ENCODE assay signal across 9 mouse cellular contexts in the genomic region with DNA sequence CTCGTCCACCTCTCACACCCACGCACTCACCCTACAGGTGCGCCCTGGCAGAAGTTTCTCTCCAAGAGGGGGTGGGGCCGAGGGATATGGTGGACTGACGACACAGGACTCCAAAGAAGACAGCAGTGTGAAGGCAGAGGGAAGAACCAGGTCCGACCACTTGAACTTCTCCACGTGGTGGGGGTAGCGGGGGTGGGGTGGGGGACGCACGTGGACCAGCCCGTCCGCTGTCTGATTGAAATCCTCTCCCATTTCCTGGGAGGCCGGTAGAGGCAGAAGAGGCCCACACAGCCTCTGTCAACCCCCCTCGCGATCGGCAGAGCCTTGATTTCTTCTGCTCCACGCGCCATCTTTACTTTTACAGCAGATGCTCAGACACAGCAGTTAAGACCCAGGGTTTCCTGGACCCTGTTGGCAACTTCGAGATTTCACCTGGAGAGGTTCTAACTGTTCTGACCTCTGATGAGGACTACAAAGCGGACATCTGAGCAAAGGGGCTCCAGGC. TPM values are rescaled to one million over a fixed set of nuclear protein-coding genes. Genes with fewer than 3 reads are reported as not detected.
DNase-seq lines count a peak whose midpoint lies in the region; ATAC-seq and TF ChIP-seq lines count a peak whose summit lies in the region.
"Had no signal": no experiment of that assay in that cellular context is flagged by ENCODE, and none has a peak within 500 bp of the region (broad histone marks: within the 10 kb centered on the region; RNA-seq: fewer than 3 reads in every experiment).

No protein-coding gene starts in this region.

- intact Hi-C loops in heart, adult 2 months (cut with DNase I) = no loop called here

- H3K4me3 ChIP-seq in heart, embryonic 12.5 days = no peak overlapping the region
- no peak overlapping the region for H3K4me3 ChIP-seq in heart, adult 2 months
- peak overlapping the region; percentile 37 for H3K4me3 ChIP-seq in ES-Bruce4 (ENCODE audit: low read depth, low read length)
- H3K4me3 ChIP-seq in spleen, adult 2 months (ENCODE audit: extremely low read depth, insufficient read depth, insufficient read length) = peak overlapping the region; percentile 46

- peaks cover 5% of the 10 kb centered on the region; the same call in 1 of the 2 replicates for H3K9me3 ChIP-seq in heart, embryonic 12.5 days (replicated peaks)
- no peaks in the 10 kb centered on the region for H3K9me3 ChIP-seq in ES-Bruce4 (replicated peaks; ENCODE audit: control insufficient read depth, insufficient read depth, low read length, poor library complexity, severe bottlenecking)

- WGBS in heart, embryonic 12.5 days = 51% methylated on average over 20 of the region's 20 CpGs
- 59% methylated on average over 20 of the region's 20 CpGs for WGBS in heart, adult 2 months
- 3% methylated on average over 20 of the region's 20 CpGs for WGBS in spleen, adult 2 months

- TF ChIP-seq POLR2A in heart, adult 2 months (IDR thresholded peaks at IDR 0.05; ENCODE audit: insufficient read depth, low read depth, low read length) = no peak
- TF ChIP-seq POLR2A in ES-Bruce4 (IDR thresholded peaks at IDR 0.05; ENCODE audit: insufficient read depth, low read length) = no peak
- TF ChIP-seq POLR2A in spleen, adult 2 months (IDR thresholded peaks at IDR 0.05; ENCODE audit: low read depth, low read length) = no peak

- H3K27me3 ChIP-seq in heart, embryonic 12.5 days (replicated peaks) = 0 out of 2 replicates have a peak, but pooled peaks cover 3% of the 10 kb centered on the region
- no peaks in the 10 kb centered on the region for H3K27me3 ChIP-seq in heart, adult 2 months (ENCODE audit: control insufficient read depth, insufficient read depth, low read length)
- H3K27me3 ChIP-seq in ES-Bruce4 (ENCODE audit: control insufficient read depth, insufficient read depth, low read length, poor library complexity, severe bottlenecking) = no peaks in the 10 kb centered on the region
- H3K27me3 ChIP-seq in spleen, adult 2 months (ENCODE audit: control insufficient read depth, insufficient read depth, low read length) = no peaks in the 10 kb centered on the region

- H3K4me1 ChIP-seq in heart, embryonic 12.5 days (replicated peaks) = peaks cover 11% of the 10 kb centered on the region; the same call in 1 of the 2 replicates
- H3K4me1 ChIP-seq in heart, adult 2 months (ENCODE audit: control insufficient read depth, insufficient read depth, low read length) = 0 out of 2 replicates have a peak, but pooled peaks cover 1% of the 10 kb centered on the region
- no peaks in the 10 kb centered on the region for H3K4me1 ChIP-seq in ES-Bruce4 (ENCODE audit: control insufficient read depth, insufficient read depth, low read length)
- H3K4me1 ChIP-seq in spleen, adult 2 months (ENCODE audit: control insufficient read depth, insufficient read depth, insufficient read length) = peaks cover 23% of the 10 kb centered on the region; the same call in 1 of the 2 replicates

- no peaks in the 10 kb centered on the region for H3K36me3 ChIP-seq in heart, embryonic 12.5 days
- no peaks in the 10 kb centered on the region for H3K36me3 ChIP-seq in heart, adult 2 months (ENCODE audit: control insufficient read depth, insufficient read depth, low read length)
- H3K36me3 ChIP-seq in ES-Bruce4 (ENCODE audit: control insufficient read depth, insufficient read depth, low read length, poor library complexity, severe bottlenecking) = no peaks in the 10 kb centered on the region
- no peaks in the 10 kb centered on the region for H3K36me3 ChIP-seq in spleen, adult 2 months (ENCODE audit: control insufficient read depth, insufficient read depth, low read length)

- no peaks in the 10 kb centered on the region for H3K79me2 ChIP-seq in heart, adult 2 months (replicated peaks; ENCODE audit: control insufficient read depth, insufficient read depth, low read length)

- no peak for ATAC-seq in heart, embryonic 12.5 days (ENCODE audit: insufficient number of reproducible peaks, low FRiP score)
- no peak for ATAC-seq in erythroid progenitor cell, adult 5-6 weeks (replicated peaks; ENCODE audit: low FRiP score, poor library complexity, severe bottlenecking)
- ATAC-seq: hindbrain, postnatal 0 days had no signal

- no peak for TF ChIP-seq EP300 in heart, adult 2 months (IDR thresholded peaks at IDR 0.05; ENCODE audit: insufficient read depth, low read depth, low read length)
- no peak for TF ChIP-seq EP300 in ES-Bruce4 (IDR thresholded peaks at IDR 0.05; ENCODE audit: insufficient read depth, low read depth, low read length)

- no peak for TF ChIP-seq CTCF in heart, adult 2 months (IDR thresholded peaks at IDR 0.05)
- TF ChIP-seq CTCF in ES-Bruce4 (IDR thresholded peaks at IDR 0.05; ENCODE audit: low read depth, low read length) = no peak
- TF ChIP-seq CTCF in spleen, adult 2 months (IDR thresholded peaks at IDR 0.05; ENCODE audit: extremely low read depth, insufficient read depth, insufficient read length, insufficient replicate concordance) = no peak

- DNase-seq in heart, adult 2 months = no peak
- peak; percentile 11 for DNase-seq in liver
- DNase-seq in spleen, adult 2 months (ENCODE audit: low read depth in 1 of 2, low spot score in 2 of 2) = peak; percentile 66 to 76
- no peak for DNase-seq in ovary, postnatal 14 days (ENCODE audit: low spot score)
- DNase-seq in kidney, postnatal 14 days = no peak

- no peak overlapping the region for H3K27ac ChIP-seq in heart, embryonic 12.5 days (ENCODE audit: poor library complexity, severe bottlenecking)
- H3K27ac ChIP-seq in heart, adult 2 months = no peak overlapping the region
- H3K27ac ChIP-seq in ES-Bruce4 (ENCODE audit: insufficient read depth, low read length) = no peak overlapping the region
- peak overlapping the region; percentile 87 for H3K27ac ChIP-seq in spleen, adult 2 months (ENCODE audit: insufficient read depth, low read length)
- H3K27ac ChIP-seq: hindbrain, postnatal 0 days had no signal

- H3K9ac ChIP-seq in heart, embryonic 12.5 days = no peak overlapping the region
- no peak overlapping the region for H3K9ac ChIP-seq in heart, adult 2 months (ENCODE audit: low read depth, low read length)
- H3K9ac ChIP-seq in ES-Bruce4 (ENCODE audit: low read depth, poor library complexity, severe bottlenecking) = peak overlapping the region; percentile 64

- peak overlapping the region; percentile 37 for H3K4me2 ChIP-seq in heart, embryonic 12.5 days

RNA-seq across cellular contexts. Expression of gene B4galt5, which starts 18.8 kb away (rescaled TPM):
- polyA plus RNA-seq in heart, embryonic 12.5 days (2016; fragmentation: Nextera tagmentation; extraction: Ambion mirVana) = 14.9 and 21.1 TPM in 2 replicates
- 10 to 100 TPM; 14.1 to 17.0 TPM for total RNA-seq in heart, adult 2 months (2021)
- polyA plus RNA-seq in heart, adult 2 months (2012; rRNA removed) = 9.4 and 9.8 TPM in 2 replicates
- 23.9 and 30.5 TPM in 2 replicates for polyA plus RNA-seq in ES-Bruce4 (2011; ENCODE audit: insufficient read depth, insufficient read length, low read depth, missing spikeins)
- 20.5 and 22.6 TPM in 2 replicates for polyA plus RNA-seq in spleen, adult 2 months (2012; rRNA removed)
- 4.7 and 7.5 TPM in 2 replicates for total RNA-seq in erythroid progenitor cell, adult 5-6 weeks (2015; ENCODE audit: low replicate concordance)
- total RNA-seq in erythroid progenitor cell, adult 5-6 weeks (2017; ENCODE audit: low replicate concordance) = 13.3 and 29.0 TPM in 2 replicates

RNA-seq across cellular contexts. Expression of gene Slc9a8, which starts 53.7 kb away (rescaled TPM):
- polyA plus RNA-seq in heart, embryonic 12.5 days (2016; fragmentation: Nextera tagmentation; extraction: Ambion mirVana) = 22.6 and 25.6 TPM in 2 replicates
- 10 to 100 TPM; 21.7 to 23.6 TPM for total RNA-seq in heart, adult 2 months (2021)
- 26.1 and 43.8 TPM in 2 replicates for polyA plus RNA-seq in heart, adult 2 months (2012; rRNA removed)
- 44.8 and 49.1 TPM in 2 replicates for polyA plus RNA-seq in ES-Bruce4 (2011; ENCODE audit: insufficient read depth, insufficient read length, low read depth, missing spikeins)
- 47.7 and 53.8 TPM in 2 replicates for polyA plus RNA-seq in spleen, adult 2 months (2012; rRNA removed)
- 49.0 and 56.6 TPM in 2 replicates for total RNA-seq in erythroid progenitor cell, adult 5-6 weeks (2015; ENCODE audit: low replicate concordance)
- total RNA-seq in erythroid progenitor cell, adult 5-6 weeks (2017; ENCODE audit: low replicate concordance) = 37.7 and 38.0 TPM in 2 replicates

Comparison
In these comparisons a context has a peak if more than half of its experiments do, and no peak if none do; other contexts are left out.
1. H3K4me3 ChIP-seq: peak in ES-Bruce4 (single experiment) and spleen, adult 2 months (single experiment); none in heart, embryonic 12.5 days (single experiment) and heart, adult 2 months (single experiment).
2. DNase-seq: peak in liver (single experiment) and spleen, adult 2 months (2 of 2); none in heart, adult 2 months (0 of 2), ovary, postnatal 14 days (single experiment) and kidney, postnatal 14 days (single experiment).